Mouse (Mus musculus): ENCODE measurements around the gene Rps6kc1. TPM values are rescaled to one million over a fixed set of nuclear protein-coding genes. Genes with fewer than 3 reads are reported as not detected.

Gene Rps6kc1
- polyA plus RNA-seq, 1 experiment from 2014 or later: 13.2 TPM

DNA sequence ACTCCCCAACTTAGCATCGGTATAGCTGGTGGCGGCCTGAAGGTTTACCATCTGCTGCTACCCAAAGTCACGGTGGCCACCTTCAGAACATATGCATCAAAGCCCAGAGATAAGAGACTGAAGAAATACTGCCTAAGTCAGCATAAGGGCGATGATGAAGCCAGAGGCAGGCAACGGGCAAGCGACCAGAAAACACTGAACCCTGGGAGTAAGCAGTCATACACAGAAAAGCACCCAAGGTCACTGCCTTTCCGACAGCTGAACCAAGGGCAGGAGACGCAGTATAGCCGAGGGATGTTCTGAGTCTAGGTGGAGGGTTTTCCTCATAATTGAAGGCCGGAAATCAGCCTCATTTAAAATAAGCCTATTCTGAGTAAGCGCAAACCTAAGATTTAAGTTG, 95.4 kb downstream of the Rps6kc1 start:
- Histone ChIP-seq H3K4me1 (peaks cover 63% of the 10 kb centered on the region), H3K27me3 (ENCODE audit: insufficient read depth, poor library complexity, severe bottlenecking) (no peaks in the 10 kb centered on the region), H3K27ac (peak overlapping the region; percentile 59), H3K4me3 (no peak overlapping the region), H3K9me3 (no peaks in the 10 kb centered on the region), H3K36me3 (no peaks in the 10 kb centered on the region)
- DNase-seq (ENCODE audit: low spot score): no peak
- WGBS: 83% methylated on average over 11 of the region's 11 CpGs

DNA sequence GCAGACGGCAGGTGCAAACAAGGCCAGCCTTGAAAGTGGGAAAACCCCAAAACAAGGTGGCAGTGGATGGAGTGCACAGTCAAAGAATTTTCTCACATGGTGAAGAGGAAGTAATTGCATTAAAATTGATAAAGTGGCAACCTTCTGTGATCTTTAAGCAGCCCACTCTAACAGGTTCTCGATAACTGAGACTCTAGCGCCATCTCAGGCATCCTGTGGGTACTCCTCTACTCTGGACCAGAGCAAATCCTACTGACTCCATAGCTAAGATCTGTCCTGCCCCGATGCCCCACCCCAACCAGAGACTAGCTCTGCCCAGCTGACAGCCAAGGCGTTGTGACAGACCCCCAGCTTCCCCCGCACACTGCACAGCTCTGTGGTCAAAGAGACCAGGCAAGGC, 101.2 kb downstream of the Rps6kc1 start:
- H3K4me3 ChIP-seq: no peak overlapping the region
- H3K36me3 ChIP-seq: 0 out of 2 replicates have a peak, but pooled peaks cover 5% of the 10 kb centered on the region
- no peak overlapping the region for H3K27ac ChIP-seq
- DNase-seq (ENCODE audit: low spot score): no peak
- H3K27me3 ChIP-seq (ENCODE audit: insufficient read depth, poor library complexity, severe bottlenecking): no peaks in the 10 kb centered on the region
- no peaks in the 10 kb centered on the region for H3K9me3 ChIP-seq
- WGBS: 78% methylated on average over 6 of the region's 6 CpGs
- H3K4me1 ChIP-seq: peaks cover 33% of the 10 kb centered on the region

GRCm38 (mm10) chr1:190808766-190809221, 102.8 kb downstream of the Rps6kc1 start:
- DNase-seq (ENCODE audit: low spot score): no peak
- Histone ChIP-seq H3K27me3 (ENCODE audit: insufficient read depth, poor library complexity, severe bottlenecking) (no peaks in the 10 kb centered on the region), H3K4me1 (peaks cover 24% of the 10 kb centered on the region), H3K4me3 (no peak overlapping the region), H3K9me3 (no peaks in the 10 kb centered on the region), H3K27ac (no peak overlapping the region; the same call in 1 of the 2 replicates), H3K36me3 (0 out of 2 replicates have a peak, but pooled peaks cover 5% of the 10 kb centered on the region)
- WGBS: 58% methylated on average over 19 of the region's 19 CpGs

- no peak for DNase-seq (ENCODE audit: low spot score)
- H3K9me3 ChIP-seq: no peaks in the 10 kb centered on the region
- no peak overlapping the region for H3K4me3 ChIP-seq
- peaks cover 14% of the 10 kb centered on the region for H3K4me1 ChIP-seq
- 71% methylated on average over 8 of the region's 8 CpGs for WGBS
- no peaks in the 10 kb centered on the region for H3K27me3 ChIP-seq (ENCODE audit: insufficient read depth, poor library complexity, severe bottlenecking)
- peaks cover 8% of the 10 kb centered on the region; the same call in 1 of the 2 replicates for H3K36me3 ChIP-seq
- H3K27ac ChIP-seq: peak overlapping the region; percentile 23; the same call in 1 of the 2 replicates
These were observed 104.8 kb downstream of the Rps6kc1 start for GRCm38 (mm10) chr1:190806817-190807216.

GRCm38 (mm10) chr1:190798668-190799067, 112.9 kb downstream of the Rps6kc1 start:
- peaks cover 26% of the 10 kb centered on the region for H3K36me3 ChIP-seq
- H3K27ac ChIP-seq: no peak overlapping the region
- H3K9me3 ChIP-seq: no peaks in the 10 kb centered on the region
- no peak for DNase-seq (ENCODE audit: low spot score)
- peaks cover 6% of the 10 kb centered on the region for H3K4me1 ChIP-seq
- no peaks in the 10 kb centered on the region for H3K27me3 ChIP-seq (ENCODE audit: insufficient read depth, poor library complexity, severe bottlenecking)
- no peak overlapping the region for H3K4me3 ChIP-seq
- WGBS: 91% methylated on average over 11 of the region's 11 CpGs

DNA sequence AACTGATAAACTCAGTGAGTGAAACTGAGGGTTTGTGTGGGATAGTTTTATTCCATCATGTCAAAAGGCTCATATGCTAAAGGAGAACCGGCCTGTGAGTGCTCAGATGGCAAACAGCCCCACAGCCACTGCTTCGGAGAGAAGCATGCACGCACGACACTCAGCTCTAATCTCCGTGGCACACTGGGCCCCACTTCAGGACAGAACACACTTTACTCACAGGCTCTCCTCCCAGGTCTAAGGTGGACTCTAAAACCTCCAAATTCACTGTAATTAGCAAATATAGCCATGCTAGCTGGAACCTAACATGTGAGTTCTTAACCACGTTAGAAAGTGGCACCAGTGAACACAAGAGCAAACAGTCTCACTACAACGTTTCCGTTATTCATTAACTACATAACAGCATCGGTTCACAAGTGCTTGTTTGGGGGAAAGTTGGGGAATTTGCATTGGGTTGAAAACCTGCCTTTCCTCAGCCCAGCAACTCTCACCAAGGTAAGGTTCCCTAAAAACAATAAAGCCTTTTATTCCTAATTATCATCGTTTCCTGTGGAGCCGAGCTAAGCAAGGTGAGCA, 114.0 kb downstream of the Rps6kc1 start:
- Histone ChIP-seq H3K27me3 (ENCODE audit: insufficient read depth, poor library complexity, severe bottlenecking) (no peaks in the 10 kb centered on the region), H3K27ac (no peak overlapping the region), H3K9me3 (no peaks in the 10 kb centered on the region), H3K4me3 (no peak overlapping the region), H3K4me1 (peaks cover 6% of the 10 kb centered on the region), H3K36me3 (peaks cover 23% of the 10 kb centered on the region)
- WGBS: 75% methylated on average over 11 of the region's 11 CpGs
- no peak for DNase-seq (ENCODE audit: low spot score)

DNA sequence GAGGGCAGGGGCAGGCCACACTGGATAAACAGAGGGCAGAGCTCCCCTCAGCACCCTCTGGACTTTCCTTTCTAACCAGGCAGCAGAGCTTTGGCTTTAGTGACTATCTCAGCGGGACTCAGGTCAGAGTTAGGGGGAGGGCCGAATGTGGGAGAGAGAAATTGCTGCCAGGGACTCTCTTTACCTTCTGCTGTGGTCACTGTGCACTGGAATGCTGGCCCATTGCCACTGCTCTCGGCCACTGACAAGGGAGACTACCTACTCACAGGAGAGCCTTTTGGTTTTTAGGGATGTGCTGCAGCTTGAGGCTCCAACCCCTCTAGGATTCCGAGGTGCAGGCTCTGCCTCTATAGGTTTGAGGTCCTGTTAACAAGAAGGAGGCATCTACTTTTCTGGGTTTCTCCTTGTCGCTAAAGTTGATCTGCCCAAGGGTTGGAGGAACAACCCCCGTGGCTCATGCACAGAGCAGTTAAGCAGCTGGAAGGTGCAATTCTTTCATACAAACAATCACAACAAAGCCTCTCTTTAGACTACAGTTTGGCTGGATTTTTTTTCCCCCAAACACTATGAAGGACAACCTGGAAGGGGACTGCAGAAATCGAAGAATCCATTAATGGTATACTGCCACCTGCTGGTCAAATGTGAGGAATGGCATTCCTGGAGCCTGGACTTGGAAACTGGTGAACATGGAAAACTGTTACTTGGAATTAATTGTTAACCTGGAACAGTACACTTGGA, 114.7 kb downstream of the Rps6kc1 start:
- no peaks in the 10 kb centered on the region for H3K27me3 ChIP-seq (ENCODE audit: insufficient read depth, poor library complexity, severe bottlenecking)
- H3K27ac ChIP-seq: peak overlapping the region; percentile 49; the same call in 1 of the 2 replicates
- H3K4me3 ChIP-seq: no peak overlapping the region
- WGBS: 49% methylated on average over 7 of the region's 7 CpGs
- peaks cover 6% of the 10 kb centered on the region for H3K4me1 ChIP-seq
- H3K9me3 ChIP-seq: no peaks in the 10 kb centered on the region
- no peak for DNase-seq (ENCODE audit: low spot score)
- H3K36me3 ChIP-seq: peaks cover 23% of the 10 kb centered on the region

GRCm38 (mm10) chr1:190791638-190792037, 119.9 kb downstream of the Rps6kc1 start:
- no peak for DNase-seq (ENCODE audit: low spot score)
- Histone ChIP-seq H3K4me3 (no peak overlapping the region), H3K36me3 (no peaks in the 10 kb centered on the region), H3K27me3 (ENCODE audit: insufficient read depth, poor library complexity, severe bottlenecking) (no peaks in the 10 kb centered on the region), H3K4me1 (peaks cover 2% of the 10 kb centered on the region), H3K27ac (no peak overlapping the region), H3K9me3 (no peaks in the 10 kb centered on the region)
- WGBS: 80% methylated on average over 6 of the region's 6 CpGs

DNA sequence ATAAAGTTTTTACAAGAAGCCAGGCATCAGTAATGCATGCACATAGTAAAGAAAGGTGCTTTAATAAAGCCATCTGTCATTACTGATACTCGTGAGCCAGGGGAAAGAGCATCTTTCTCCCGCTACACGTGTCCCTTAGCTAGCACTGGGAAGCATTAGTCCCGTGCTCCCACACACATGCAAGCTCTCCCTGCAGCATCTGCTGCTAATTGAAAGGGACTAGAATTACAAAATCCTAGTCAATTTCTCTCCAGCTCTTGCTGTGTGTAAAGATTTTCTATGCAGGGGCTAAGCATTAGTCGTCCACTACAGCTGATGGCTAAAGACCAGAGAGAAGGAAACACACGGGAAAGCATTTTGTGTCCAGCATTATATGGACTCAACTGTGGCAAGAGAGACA, 120.8 kb downstream of the Rps6kc1 start:
- Histone ChIP-seq H3K36me3 (no peaks in the 10 kb centered on the region), H3K9me3 (no peaks in the 10 kb centered on the region), H3K4me1 (no peaks in the 10 kb centered on the region), H3K27me3 (ENCODE audit: insufficient read depth, poor library complexity, severe bottlenecking) (no peaks in the 10 kb centered on the region), H3K4me3 (no peak overlapping the region), H3K27ac (no peak overlapping the region)
- DNase-seq (ENCODE audit: low spot score): no peak
- 88% methylated on average over 6 of the region's 6 CpGs for WGBS

DNA sequence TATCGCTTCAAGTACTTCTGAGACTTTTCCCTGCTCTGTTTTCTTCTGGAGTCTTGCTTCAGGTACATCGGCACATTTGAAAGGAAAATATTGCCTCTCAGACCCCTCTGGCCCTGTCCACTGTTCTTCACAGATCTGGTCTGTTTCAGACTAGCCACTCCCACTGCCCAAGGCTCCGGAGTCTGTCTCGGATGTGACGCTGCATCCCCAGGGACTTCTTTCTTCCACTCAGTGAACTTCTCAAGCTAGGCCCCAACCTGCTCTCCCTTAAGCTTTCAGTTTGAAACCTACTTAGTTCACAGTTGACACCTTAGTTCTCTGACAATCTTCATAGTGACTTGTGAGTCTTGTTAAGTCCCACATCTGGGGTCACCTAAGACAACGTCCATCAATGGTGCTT, 133.9 kb downstream of the Rps6kc1 start:
- whole genome bisulfite sequencing: 59% methylated on average over 6 of the region's 6 CpGs
- Histone ChIP-seq H3K36me3 (peaks cover 5% of the 10 kb centered on the region), H3K4me1 (peaks cover 10% of the 10 kb centered on the region), H3K27ac (peak overlapping the region; percentile 56; the same call in 1 of the 2 replicates), H3K4me3 (no peak overlapping the region), H3K9me3 (no peaks in the 10 kb centered on the region), H3K27me3 (ENCODE audit: insufficient read depth, poor library complexity, severe bottlenecking) (no peaks in the 10 kb centered on the region)
- DNase-seq (ENCODE audit: low spot score): no peak

DNA sequence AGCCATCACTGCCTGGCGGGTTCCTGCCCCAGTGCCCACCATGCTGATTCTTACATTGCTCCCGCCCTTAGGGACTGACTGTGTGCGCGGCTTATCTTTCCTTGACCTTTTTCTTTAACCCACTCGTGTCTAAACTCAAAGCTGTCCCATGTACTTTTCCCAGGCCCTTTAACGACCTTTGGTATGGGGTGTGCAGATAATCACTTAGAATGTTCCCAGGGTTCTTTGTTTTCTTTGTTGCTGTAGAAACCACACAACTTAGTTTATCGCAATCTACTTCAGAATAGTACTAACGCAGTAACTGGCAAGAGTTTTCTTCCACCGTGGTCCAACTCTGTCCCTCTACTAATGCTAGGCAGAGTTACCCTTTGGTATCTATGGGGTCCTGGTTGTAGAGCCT, 135.3 kb downstream of the Rps6kc1 start:
- Histone ChIP-seq H3K27me3 (ENCODE audit: insufficient read depth, poor library complexity, severe bottlenecking) (no peaks in the 10 kb centered on the region), H3K36me3 (peaks cover 5% of the 10 kb centered on the region), H3K4me3 (no peak overlapping the region), H3K9me3 (no peaks in the 10 kb centered on the region), H3K27ac (no peak overlapping the region), H3K4me1 (peaks cover 10% of the 10 kb centered on the region)
- 70% methylated on average over 9 of the region's 9 CpGs for WGBS
- DNase-seq (ENCODE audit: low spot score): no peak

- Histone ChIP-seq H3K9me3 (no peaks in the 10 kb centered on the region), H3K27ac (no peak overlapping the region), H3K4me1 (peaks cover 2% of the 10 kb centered on the region; the same call in 1 of the 2 replicates), H3K27me3 (ENCODE audit: insufficient read depth, poor library complexity, severe bottlenecking) (no peaks in the 10 kb centered on the region), H3K36me3 (peaks cover 2% of the 10 kb centered on the region; the same call in 1 of the 2 replicates), H3K4me3 (no peak overlapping the region)
- no peak for DNase-seq (ENCODE audit: low spot score)
- 88% methylated on average over 13 of the region's 13 CpGs for WGBS
These were observed 139.3 kb downstream of the Rps6kc1 start for GRCm38 (mm10) chr1:190772088-190772885.

GRCm38 (mm10) chr1:190769748-190770147, 141.8 kb downstream of the Rps6kc1 start:
- Histone ChIP-seq H3K9me3 (no peaks in the 10 kb centered on the region), H3K36me3 (peaks cover 2% of the 10 kb centered on the region; the same call in 1 of the 2 replicates), H3K4me3 (no peak overlapping the region), H3K4me1 (no peaks in the 10 kb centered on the region), H3K27ac (no peak overlapping the region), H3K27me3 (ENCODE audit: insufficient read depth, poor library complexity, severe bottlenecking) (no peaks in the 10 kb centered on the region)
- no peak for DNase-seq (ENCODE audit: low spot score)
- WGBS: 80% methylated on average over 7 of the region's 7 CpGs

Data from heart, embryonic 10.5 days (tissue).